Mouse (Mus musculus) embryonic facial prominence, embryonic 11.5 days (tissue): ENCODE results near the gene Spin2e. TPM values are rescaled to one million over a fixed set of nuclear protein-coding genes. Genes with fewer than 3 reads are reported as not detected.
"Not testable (repeated sequence)": the region's sequence is repeated elsewhere in the genome, so short reads cannot be mapped to it uniquely, and the experiment has no call there.

Experiments used
- ATAC-seq: fragments of 200-750 bp; cut with Nextera tagmentation; replicated peaks from 2 replicates; pipeline ENCODE4 v1.8.0; 2017; ENCODE audit warnings: low read depth; ENCODE audit not compliant: insufficient number of reproducible peaks, low FRiP score, low TSS enrichment
- DNase-seq: peaks from one replicate; pipeline ENCODE4 v3.0.0-alpha.2; 2015; ENCODE audit warnings: low spot score
- H3K27ac ChIP-seq: fragments of 300-500 bp; sonication (generic); replicated peaks from 2 replicates; pipeline ENCODE4 v1.5.1; 2014; ENCODE audit warnings: mild to moderate bottlenecking, low read depth, low read length, control low read depth
- H3K27me3 ChIP-seq: fragments of 300-500 bp; sonication (generic); 2 replicates; pipeline ENCODE4 v1.6.1; 2014; ENCODE audit warnings: mild to moderate bottlenecking, low read length, moderate library complexity, mixed read lengths; ENCODE audit not compliant: control insufficient read depth, insufficient read depth
- H3K36me3 ChIP-seq: fragments of 300-500 bp; sonication (generic); replicated peaks from 2 replicates; pipeline ENCODE4 v1.6.1; 2014; ENCODE audit warnings: low read depth, mild to moderate bottlenecking, low read length, moderate library complexity, mixed read lengths; ENCODE audit not compliant: control insufficient read depth, insufficient read depth
- H3K4me1 ChIP-seq: fragments of 300-500 bp; sonication (generic); 2 replicates; pipeline ENCODE4 v1.6.1; 2014; ENCODE audit warnings: low read length, mixed read lengths; ENCODE audit not compliant: control insufficient read depth, insufficient read depth
- H3K4me2 ChIP-seq: fragments of 300-500 bp; sonication (generic); 2 replicates; pipeline ENCODE4 v1.6.1; 2014; ENCODE audit warnings: low read depth, mild to moderate bottlenecking, control low read depth, low read length, moderate library complexity
- H3K4me3 ChIP-seq: fragments of 300-500 bp; sonication (generic); 2 replicates; pipeline ENCODE4 v1.5.1; 2014; ENCODE audit warnings: low read depth, low read length, control low read depth
- H3K9ac ChIP-seq: fragments of 300-500 bp; sonication (generic); replicated peaks from 2 replicates; pipeline ENCODE4 v1.6.1; 2014; ENCODE audit warnings: mild to moderate bottlenecking, control low read depth, low read length
- H3K9me3 ChIP-seq: fragments of 300-500 bp; sonication (generic); replicated peaks from 2 replicates; pipeline ENCODE4 v1.6.1; 2016; ENCODE audit warnings: mild to moderate bottlenecking, low read length, inconsistent platforms, mixed read lengths; ENCODE audit not compliant: control insufficient read depth
- WGBS: fragments of 180-500 bp; shearing (Covaris S2); extraction: QIAGEN DNeasy Blood & Tissue Kit; methylation state at CpG from one replicate; pipeline ENCODE4 v1.1.7; 2014; 5-methylcytosine and 5-hydroxymethylcytosine counted together
- polyA plus RNA-seq: library from polyadenylated mRNA; unstranded; fragments of >200 nt; fragmentation: Nextera tagmentation; extraction: Ambion mirVana; gene quantifications from 2 replicates; pipeline ENCODE4 v1.2.1, GENCODE M21; 2014

Spin2e gene
- not detected in 2 replicates for polyA plus RNA-seq

GRCm38 (mm10) chrX:31618820-31619219, at the start of gene Spin2e:
Gene Spin2e, minus strand, starts transcription at chrX:31618920.
- DNase-seq, ATAC-seq, H3K4me2 ChIP-seq, H3K4me1 ChIP-seq, H3K36me3 ChIP-seq, H3K27ac ChIP-seq, H3K4me3 ChIP-seq, H3K27me3 ChIP-seq, H3K9ac ChIP-seq, H3K9me3 ChIP-seq: not testable (repeated sequence)
- 80% methylated on average over 1 of the region's 2 CpGs for WGBS

DNA sequence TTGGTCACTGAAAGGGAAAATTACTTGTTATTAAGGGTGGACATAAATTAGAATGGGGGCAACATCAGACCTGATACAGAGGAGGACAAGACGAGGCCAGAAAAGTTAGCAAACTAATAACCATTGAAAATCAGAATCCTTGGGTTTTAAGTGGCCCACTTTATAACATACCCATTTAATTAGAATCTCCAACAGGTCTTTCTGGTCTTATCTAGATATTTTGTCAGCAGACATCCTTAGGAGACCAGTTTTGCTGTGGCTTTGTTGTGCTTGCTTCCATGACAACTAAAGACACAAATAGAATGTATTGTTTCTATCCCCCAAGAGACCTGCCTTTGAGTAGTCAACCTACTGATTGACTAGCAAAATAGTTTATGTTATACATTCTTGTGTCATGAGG, 44.5 kb downstream of the Spin2e start, which contains the start of gene Gm21883:
Gene Gm21883 (minus strand): TSS at position 101 of the 400 bp plus-strand sequence.
- not testable (repeated sequence) for H3K4me2 ChIP-seq, ATAC-seq, H3K4me3 ChIP-seq, DNase-seq, H3K9ac ChIP-seq, H3K27me3 ChIP-seq, H3K36me3 ChIP-seq, H3K4me1 ChIP-seq, H3K27ac ChIP-seq, H3K9me3 ChIP-seq
- WGBS: no CpG with 5 or more reads among the region's 1 CpGs

Other genes with a start within 250 kb of the Spin2e start
- not detected in 2 replicates for gene Btbd35f19, start 235.0 kb downstream of the Spin2e start, polyA plus RNA-seq
- gene Gm21883, start 44.6 kb downstream of the Spin2e start, polyA plus RNA-seq: not detected in 2 replicates
- gene Btbd35f25, start 98.2 kb upstream of the Spin2e start, polyA plus RNA-seq: not detected in 2 replicates